Mouse (Mus musculus): Measurements from ENCODE around the gene Vmn2r15.

The Vmn2r15 gene

GRCm38 (mm10) chr5:109297544-109297943 is at the start of gene Vmn2r15:
Vmn2r15 (minus strand) TSS chr5:109297644.
- DNase-seq (ENCODE audit: low spot score): no peak

GRCm38 (mm10) chr5:109329862-109330261 is 32.4 kb upstream of the Vmn2r15 start, which contains the start of gene Vmn2r16:
Vmn2r16 (plus strand) TSS chr5:109330162.
- no peak for DNase-seq (ENCODE audit: low spot score)

GRCm38 (mm10) chr5:109294655-109295054 is 2.8 kb downstream of the Vmn2r15 start:
- peak; percentile 77 for DNase-seq (ENCODE audit: low spot score)
